In genomic region chr1:86612081-86612480, GRCm38 (mm10) we compare ENCODE assay signal across 12 mouse cellular contexts. TPM values are rescaled to one million over a fixed set of nuclear protein-coding genes. Genes with fewer than 3 reads are reported as not detected.
"Had no signal": no experiment of that assay in that cellular context is flagged by ENCODE, and none has a peak within 500 bp of the region (broad histone marks: within the 10 kb centered on the region; RNA-seq: fewer than 3 reads in every experiment).

No protein-coding gene starts in this region.

- H3K27me3 ChIP-seq: limb, embryonic 15.5 days; midbrain, embryonic 12.5 days; stomach, embryonic 15.5 days had no signal

- H3K4me1 ChIP-seq: limb, embryonic 15.5 days; midbrain, embryonic 12.5 days; stomach, embryonic 15.5 days had no signal

- H3K9me3 ChIP-seq: limb, embryonic 15.5 days; midbrain, embryonic 12.5 days; stomach, embryonic 15.5 days had no signal

- DNase-seq: kidney, adult 9 months; kidney, postnatal 4 days; lung, adult 18-20 months; right cerebral cortex, postnatal 14 days; thymus, postnatal 36 days had no signal

- H3K9ac ChIP-seq: limb, embryonic 15.5 days; midbrain, embryonic 12.5 days; stomach, embryonic 15.5 days had no signal

- H3K27ac ChIP-seq: kidney, postnatal 0 days; limb, embryonic 15.5 days; midbrain, embryonic 12.5 days; stomach, embryonic 15.5 days had no signal

- ATAC-seq: intestine, postnatal 0 days; midbrain, embryonic 16.5 days had no signal

- H3K4me2 ChIP-seq: limb, embryonic 15.5 days; midbrain, embryonic 12.5 days; stomach, embryonic 15.5 days had no signal

- H3K4me3 ChIP-seq: limb, embryonic 15.5 days; midbrain, embryonic 12.5 days; stomach, embryonic 15.5 days had no signal

RNA-seq across cellular contexts. Expression of gene Nppc, which starts 58.3 kb away (rescaled TPM):
- polyA plus RNA-seq: spleen, adult 2 months had no signal
